Mouse (Mus musculus): ENCODE data around the gene Mdm2. TPM values are rescaled to one million over a fixed set of nuclear protein-coding genes. Genes with fewer than 3 reads are reported as not detected.

Mdm2 gene
- polyA plus RNA-seq, 1 experiment from 2014 or later, result 55.3 TPM

DNA sequence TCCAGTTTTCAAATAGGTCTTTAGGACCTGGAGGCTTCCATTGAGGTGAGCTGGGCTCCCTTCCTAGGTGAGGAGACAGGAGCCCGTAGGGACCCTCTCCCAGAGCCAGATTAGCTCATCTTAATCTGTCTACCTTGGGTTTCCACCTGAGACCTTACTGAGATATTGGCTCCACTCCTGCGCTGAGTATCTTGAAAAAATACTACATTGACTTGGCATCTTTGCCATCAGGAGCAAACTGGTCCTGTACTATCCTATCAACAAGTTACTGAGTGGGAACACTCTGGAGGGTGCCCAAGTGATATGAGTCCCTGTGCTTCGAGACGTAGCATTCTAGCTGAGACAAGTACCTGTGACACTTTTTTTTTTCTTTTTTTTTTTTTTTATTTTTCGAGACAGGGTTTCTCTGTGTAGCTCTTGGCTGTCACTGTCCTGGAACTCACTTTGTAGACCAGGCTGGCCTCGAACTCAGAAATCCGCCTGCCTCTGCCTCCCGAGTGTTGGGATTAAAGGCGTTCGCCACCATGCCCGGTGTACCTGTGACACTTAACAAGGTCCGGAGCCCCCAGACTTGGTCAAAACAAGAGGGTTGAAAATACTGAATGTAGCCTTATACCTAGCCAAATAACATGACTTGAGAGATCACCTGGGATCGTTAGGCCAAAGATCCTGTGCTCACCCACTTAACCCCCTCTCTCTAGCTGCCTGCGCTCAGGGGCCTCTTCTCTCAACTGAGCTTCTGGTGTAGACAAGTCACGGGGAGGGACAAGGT is 67.9 kb downstream of the Mdm2 start:
- Histone ChIP-seq H3K9me3 (replicated peaks; ENCODE audit: control insufficient read depth, low read length) (no peaks in the 10 kb centered on the region), H3K27me3 (ENCODE audit: control insufficient read depth, insufficient read depth, low read length) (no peaks in the 10 kb centered on the region), H3K36me3 (ENCODE audit: control insufficient read depth, insufficient read depth) (no peaks in the 10 kb centered on the region), H3K4me3 (ENCODE audit: low read length) (no peak overlapping the region), H3K4me1 (ENCODE audit: control insufficient read depth, insufficient read depth, low read length) (peaks cover 3% of the 10 kb centered on the region; the same call in 1 of the 2 replicates), H3K27ac (ENCODE audit: low read length) (no peak overlapping the region), H3K9ac (ENCODE audit: low read length) (no peak overlapping the region), H3K4me2 (ENCODE audit: low read depth, low read length) (no peak overlapping the region)
- 89% methylated on average over 15 of the region's 15 CpGs for WGBS
- ATAC-seq (replicated peaks; ENCODE audit: extremely low read depth, insufficient read depth, low FRiP score), result no peak

DNA sequence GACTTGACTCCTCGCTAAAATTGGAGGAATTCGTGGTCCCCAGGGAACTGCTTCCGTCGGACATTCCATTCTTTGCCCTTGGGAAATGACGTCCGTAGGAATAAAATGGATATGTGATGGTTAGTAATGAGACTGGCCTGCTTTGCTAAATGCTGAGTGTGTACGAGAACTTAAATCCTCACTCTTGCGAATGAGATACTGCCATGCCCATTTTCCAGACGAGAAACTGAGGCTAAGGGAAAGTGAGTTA is 68.4 kb downstream of the Mdm2 start:
- no peaks in the 10 kb centered on the region for H3K27me3 ChIP-seq (ENCODE audit: control insufficient read depth, insufficient read depth, low read length)
- H3K9me3 ChIP-seq (replicated peaks; ENCODE audit: control insufficient read depth, low read length), result no peaks in the 10 kb centered on the region
- H3K4me2 ChIP-seq (ENCODE audit: low read depth, low read length), result no peak overlapping the region
- H3K27ac ChIP-seq (ENCODE audit: low read length), result no peak overlapping the region
- WGBS, result 73% methylated on average over 9 of the region's 9 CpGs
- no peak overlapping the region for H3K4me3 ChIP-seq (ENCODE audit: low read length)
- H3K4me1 ChIP-seq (ENCODE audit: control insufficient read depth, insufficient read depth, low read length), result peaks cover 3% of the 10 kb centered on the region; the same call in 1 of the 2 replicates
- no peak overlapping the region for H3K9ac ChIP-seq (ENCODE audit: low read length)
- ATAC-seq (replicated peaks; ENCODE audit: extremely low read depth, insufficient read depth, low FRiP score), result no peak
- H3K36me3 ChIP-seq (ENCODE audit: control insufficient read depth, insufficient read depth), result no peaks in the 10 kb centered on the region

DNA sequence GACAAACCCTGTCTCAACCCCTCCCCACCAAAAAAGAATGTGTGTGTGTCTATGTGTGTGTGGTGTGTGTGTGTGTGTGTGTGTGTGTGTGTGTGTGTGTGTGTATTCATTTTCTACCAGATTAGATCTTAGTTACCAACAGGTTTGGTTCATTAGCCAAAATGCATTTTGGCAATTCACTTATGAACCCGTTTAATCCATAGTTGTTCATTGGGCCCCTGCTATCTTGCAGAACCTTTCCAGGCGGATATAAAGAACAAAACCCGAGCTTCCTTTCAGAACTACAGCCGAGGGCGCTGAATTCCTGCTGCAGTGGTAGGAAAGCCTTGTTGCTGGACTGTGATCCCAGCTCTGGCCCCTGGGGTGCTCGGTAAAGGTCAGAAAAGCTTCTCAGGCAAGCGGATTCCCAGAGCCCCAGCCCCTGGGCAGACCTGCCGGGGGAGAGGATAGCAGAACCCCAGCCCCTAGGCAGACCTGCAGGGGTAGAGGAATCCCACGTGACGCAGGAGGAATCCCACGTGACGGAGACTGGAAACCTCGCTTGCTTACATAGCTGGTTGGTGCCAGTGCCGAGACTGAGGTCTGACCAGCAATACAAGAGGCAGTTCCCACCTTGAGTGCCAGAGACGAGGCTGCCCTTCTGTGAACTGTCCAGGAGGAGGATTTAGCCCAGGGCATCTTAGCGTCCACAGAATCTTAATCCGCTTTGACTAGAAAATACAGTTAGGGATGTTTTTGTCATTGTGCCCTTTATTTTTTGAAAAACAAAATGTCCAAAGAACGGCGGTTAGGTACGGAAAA is 69.0 kb downstream of the Mdm2 start:
- H3K9ac ChIP-seq (ENCODE audit: low read length), result peak overlapping the region; percentile 27; the same call in 1 of the 2 replicates
- no peak overlapping the region for H3K27ac ChIP-seq (ENCODE audit: low read length)
- 49% methylated on average over 20 of the region's 20 CpGs for WGBS
- ATAC-seq (replicated peaks; ENCODE audit: extremely low read depth, insufficient read depth, low FRiP score), result no peak
- peak overlapping the region; percentile 56 for H3K4me2 ChIP-seq (ENCODE audit: low read depth, low read length)
- no peaks in the 10 kb centered on the region for H3K9me3 ChIP-seq (replicated peaks; ENCODE audit: control insufficient read depth, low read length)
- H3K27me3 ChIP-seq (ENCODE audit: control insufficient read depth, insufficient read depth, low read length), result no peaks in the 10 kb centered on the region
- H3K4me3 ChIP-seq (ENCODE audit: low read length), result peak overlapping the region; percentile 15; the same call in 1 of the 2 replicates
- peaks cover 3% of the 10 kb centered on the region; the same call in 1 of the 2 replicates for H3K4me1 ChIP-seq (ENCODE audit: control insufficient read depth, insufficient read depth, low read length)
- no peaks in the 10 kb centered on the region for H3K36me3 ChIP-seq (ENCODE audit: control insufficient read depth, insufficient read depth)

DNA sequence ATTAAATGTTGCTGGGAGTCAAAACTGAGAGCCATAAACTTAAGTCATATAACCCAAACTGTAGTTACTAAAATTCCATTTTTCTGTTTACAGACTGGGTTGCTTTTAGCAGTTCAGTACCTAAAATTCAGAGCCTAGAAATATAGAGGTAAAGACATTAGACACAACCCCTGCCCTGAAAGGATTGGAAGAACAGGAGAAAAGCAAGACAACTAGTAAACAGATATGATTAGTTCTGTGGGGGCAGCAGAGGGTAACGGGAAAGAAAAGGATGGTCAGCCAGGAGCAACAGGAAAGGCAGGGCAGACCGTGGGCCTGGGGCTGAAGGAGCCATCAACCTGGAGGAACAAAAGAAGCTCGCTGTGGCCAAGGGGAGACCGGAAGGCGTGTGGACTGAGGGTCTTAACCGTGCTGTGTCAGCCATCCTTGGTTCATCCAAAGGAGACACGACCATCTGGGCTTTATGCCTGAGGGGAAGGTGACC is 69.9 kb downstream of the Mdm2 start:
- Histone ChIP-seq H3K27ac (ENCODE audit: low read length) (no peak overlapping the region), H3K9me3 (replicated peaks; ENCODE audit: control insufficient read depth, low read length) (no peaks in the 10 kb centered on the region), H3K4me2 (ENCODE audit: low read depth, low read length) (no peak overlapping the region), H3K4me3 (ENCODE audit: low read length) (no peak overlapping the region), H3K4me1 (ENCODE audit: control insufficient read depth, insufficient read depth, low read length) (peaks cover 3% of the 10 kb centered on the region; the same call in 1 of the 2 replicates), H3K36me3 (ENCODE audit: control insufficient read depth, insufficient read depth) (no peaks in the 10 kb centered on the region), H3K9ac (ENCODE audit: low read length) (no peak overlapping the region), H3K27me3 (ENCODE audit: control insufficient read depth, insufficient read depth, low read length) (no peaks in the 10 kb centered on the region)
- ATAC-seq (replicated peaks; ENCODE audit: extremely low read depth, insufficient read depth, low FRiP score), result no peak
- WGBS, result 77% methylated on average over 7 of the region's 7 CpGs

DNA sequence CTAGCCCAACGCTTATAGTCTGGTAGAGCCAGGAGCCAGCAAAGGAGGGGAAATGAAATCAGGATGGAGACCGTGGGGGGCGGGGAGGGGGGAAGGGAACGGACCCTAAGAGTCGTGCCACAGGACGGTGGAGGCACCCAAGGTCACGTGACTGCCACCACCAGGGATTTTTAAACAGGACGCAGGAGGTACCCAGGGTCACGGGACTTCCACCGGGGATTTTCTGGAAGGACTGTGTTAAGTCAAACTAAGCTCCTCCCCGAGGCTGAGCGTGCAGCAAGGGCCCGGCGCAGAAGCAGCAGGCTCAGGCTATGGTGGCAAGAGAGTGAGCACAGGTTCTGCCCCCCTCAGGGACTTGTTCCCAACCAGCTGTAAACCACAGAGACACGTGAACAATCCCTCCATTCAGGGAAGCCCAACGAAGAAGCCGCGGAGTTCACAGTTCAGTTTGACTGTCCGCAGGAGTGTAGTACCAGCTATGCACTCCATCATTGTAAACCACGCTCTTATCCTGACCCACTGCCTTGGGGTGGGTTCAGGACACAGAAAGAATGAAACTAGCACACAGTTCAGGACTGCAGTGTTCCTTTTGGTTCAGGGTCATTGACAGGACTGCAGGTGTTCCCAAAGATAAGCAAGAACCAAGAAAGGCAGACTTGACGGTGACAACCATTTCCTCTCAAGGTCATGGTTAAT is 70.5 kb downstream of the Mdm2 start:
- Histone ChIP-seq H3K27me3 (ENCODE audit: control insufficient read depth, insufficient read depth, low read length) (no peaks in the 10 kb centered on the region), H3K4me1 (ENCODE audit: control insufficient read depth, insufficient read depth, low read length) (peaks cover 3% of the 10 kb centered on the region; the same call in 1 of the 2 replicates), H3K36me3 (ENCODE audit: control insufficient read depth, insufficient read depth) (no peaks in the 10 kb centered on the region), H3K4me2 (ENCODE audit: low read depth, low read length) (peak overlapping the region; percentile 15; the same call in 1 of the 2 replicates), H3K9me3 (replicated peaks; ENCODE audit: control insufficient read depth, low read length) (no peaks in the 10 kb centered on the region), H3K9ac (ENCODE audit: low read length) (no peak overlapping the region), H3K27ac (ENCODE audit: low read length) (no peak overlapping the region), H3K4me3 (ENCODE audit: low read length) (no peak overlapping the region)
- no peak for ATAC-seq (replicated peaks; ENCODE audit: extremely low read depth, insufficient read depth, low FRiP score)
- WGBS, result 46% methylated on average over 21 of the region's 21 CpGs

DNA sequence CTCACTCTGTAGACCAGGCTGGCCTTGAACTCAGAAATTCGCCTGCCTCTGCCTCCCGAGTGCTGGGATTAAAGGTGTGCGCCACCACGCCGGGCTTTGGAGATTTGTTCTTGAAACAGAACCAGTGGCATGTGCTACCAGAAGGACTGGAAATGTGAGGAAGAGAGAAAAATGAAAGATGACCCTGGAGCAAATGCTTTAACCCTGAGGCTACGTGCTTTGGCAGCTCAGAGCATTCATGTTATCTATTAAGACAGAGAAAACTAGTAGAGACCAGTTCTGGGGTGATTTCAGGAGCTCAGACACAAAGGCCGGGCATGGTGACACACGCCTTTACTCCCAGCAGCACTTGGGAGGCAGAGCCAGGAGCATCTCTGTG is 71.3 kb downstream of the Mdm2 start:
- H3K4me3 ChIP-seq (ENCODE audit: low read length), result no peak overlapping the region
- ATAC-seq (replicated peaks; ENCODE audit: extremely low read depth, insufficient read depth, low FRiP score), result no peak
- H3K9me3 ChIP-seq (replicated peaks; ENCODE audit: control insufficient read depth, low read length), result no peaks in the 10 kb centered on the region
- peaks cover 3% of the 10 kb centered on the region; the same call in 1 of the 2 replicates for H3K4me1 ChIP-seq (ENCODE audit: control insufficient read depth, insufficient read depth, low read length)
- 87% methylated on average over 8 of the region's 8 CpGs for WGBS
- no peak overlapping the region for H3K9ac ChIP-seq (ENCODE audit: low read length)
- H3K4me2 ChIP-seq (ENCODE audit: low read depth, low read length), result no peak overlapping the region
- no peak overlapping the region for H3K27ac ChIP-seq (ENCODE audit: low read length)
- no peaks in the 10 kb centered on the region for H3K27me3 ChIP-seq (ENCODE audit: control insufficient read depth, insufficient read depth, low read length)
- H3K36me3 ChIP-seq (ENCODE audit: control insufficient read depth, insufficient read depth), result no peaks in the 10 kb centered on the region

Other genes with a start within 250 kb of the Mdm2 start
- 3.7 and 8.3 TPM in 2 replicates for gene Cpm, start 81.3 kb downstream of the Mdm2 start, polyA plus RNA-seq (2015; fragmentation: Nextera tagmentation; extraction: Ambion mirVana)
- gene Slc35e3, start 35.6 kb upstream of the Mdm2 start, polyA plus RNA-seq (2015; fragmentation: Nextera tagmentation; extraction: Ambion mirVana), result 6.7 and 7.2 TPM in 2 replicates
- gene Nup107, start 81.9 kb upstream of the Mdm2 start, polyA plus RNA-seq (2015; fragmentation: Nextera tagmentation; extraction: Ambion mirVana), result 39.0 and 55.1 TPM in 2 replicates
- gene Rap1b, start 135.3 kb upstream of the Mdm2 start, polyA plus RNA-seq (2015; fragmentation: Nextera tagmentation; extraction: Ambion mirVana), result 123 and 135 TPM in 2 replicates